ENCODE assay signal across 6 mouse cellular contexts in the genomic region with DNA sequence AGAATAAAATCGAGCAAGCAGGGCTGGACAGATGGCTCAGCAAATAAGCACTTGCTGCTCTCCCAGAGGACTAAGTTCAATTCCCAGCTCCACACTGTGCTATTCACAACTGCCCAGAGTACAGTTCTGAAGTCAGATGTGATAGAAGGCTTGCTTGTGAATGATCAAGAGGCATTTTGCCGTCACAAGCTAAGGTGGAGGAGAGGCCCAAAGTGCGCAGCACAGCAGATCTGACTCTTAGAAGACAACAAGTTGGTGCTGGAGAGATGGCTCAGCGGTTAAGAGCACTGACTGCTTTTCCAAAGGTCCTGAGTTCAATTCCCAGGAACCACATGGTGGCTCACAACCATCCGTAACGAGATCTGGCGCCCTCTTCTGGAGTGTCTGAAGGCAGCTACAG. TPM values are rescaled to one million over a fixed set of nuclear protein-coding genes. Genes with fewer than 3 reads are reported as not detected.
"Had no signal": no experiment of that assay in that cellular context is flagged by ENCODE, and none has a peak within 500 bp of the region (broad histone marks: within the 10 kb centered on the region; RNA-seq: fewer than 3 reads in every experiment).

No protein-coding gene starts in this region.

RNA-seq across cellular contexts. Expression of a gene that starts 31.9 kb away (rescaled TPM):
- total RNA-seq: hematopoietic stem cell, adult 5-6 weeks; hindbrain, postnatal 0 days had no signal

RNA-seq across cellular contexts. Expression of a gene that starts 52.1 kb away (rescaled TPM):
- total RNA-seq: gastrocnemius, adult 8-10 months; gastrocnemius, postnatal 14 days; gastrocnemius, postnatal 36 days; hematopoietic stem cell, adult 5-6 weeks had no signal
- polyA plus RNA-seq: limb, embryonic 12.5 days had no signal
